Mouse (Mus musculus) left cerebral cortex, postnatal 10 days (tissue): ENCODE measurements at regions not wholly inside any gene's neighbourhood (a gene's known extent, or its start where the extent isn't known, plus 50 kb on each side); places are given as distances from the start of the nearest gene placed in this dataset.
A peak's percentile ranks its signal among the peaks of the same experiment; 100 is the strongest.
"Not testable (repeated sequence)": the region's sequence is repeated elsewhere in the genome, so short reads cannot be mapped to it uniquely, and the experiment has no call there.

Source experiments
- DNase-seq, 2 experiments: peaks; one replicate each; pipeline ENCODE4 v3.0.0; 2021 to 2022; ENCODE audit warnings: low spot score in 2 of 2, mixed read lengths in 1 of 2; ENCODE audit errors: extremely low spot score in 1 of 2
- intact Hi-C: fragments of 180-260 bp; cut with DNase I; formaldehyde crosslinking; loops from one replicate; pipeline ENCODE4 v1.15.1; 2025

- DNase-seq, result no peak
- intact Hi-C loops, result no loop called here
Observed at GRCm38 (mm10) chr2:53542097-53542496, 350.6 kb downstream of the Arl6ip6 start.

- no peak for DNase-seq
- intact Hi-C loops, result no loop called here
Observed at GRCm38 (mm10) chr2:53574007-53574406, 382.5 kb downstream of the Arl6ip6 start.

- intact Hi-C loops, result no loop called here
- DNase-seq, result no peak
Observed at GRCm38 (mm10) chr2:53605829-53606228, 414.3 kb downstream of the Arl6ip6 start.

- intact Hi-C loops, result no loop called here
- no peak for DNase-seq
Observed at GRCm38 (mm10) chr2:53619681-53620080, 428.2 kb downstream of the Arl6ip6 start.

GRCm38 (mm10) chr2:53632816-53633474, 441.4 kb downstream of the Arl6ip6 start:
- intact Hi-C loops, DNase-seq: not testable (repeated sequence)

- DNase-seq, result no peak
- intact Hi-C loops, result no loop called here
Observed at GRCm38 (mm10) chr2:53668599-53669372, 416.6 kb downstream of the Rprm start.

- no peak for DNase-seq
- intact Hi-C loops, result no loop called here
Observed at GRCm38 (mm10) chr2:53680350-53681011, 404.9 kb downstream of the Rprm start.

GRCm38 (mm10) chr2:53682599-53682998, 402.8 kb downstream of the Rprm start:
- DNase-seq, result no peak
- intact Hi-C loops, result no loop called here

GRCm38 (mm10) chr2:53687281-53687680, 398.1 kb downstream of the Rprm start:
- intact Hi-C loops, result no loop called here
- DNase-seq, result no peak

GRCm38 (mm10) chr2:53689223-53689880, 396.0 kb downstream of the Rprm start:
- intact Hi-C loops, result no loop called here
- no peak for DNase-seq

GRCm38 (mm10) chr2:53691580-53692118, 393.7 kb downstream of the Rprm start:
- intact Hi-C loops, result no loop called here
- no peak for DNase-seq

GRCm38 (mm10) chr2:53711213-53711612, 374.1 kb downstream of the Rprm start:
- DNase-seq, result peak; percentile 38 to 80
- intact Hi-C loops, result loop anchor here (5.0 kb wide), 1 partner anchor 371 kb away; no protein-coding TSS in a partner anchor

- intact Hi-C loops, result loop anchor here (5.0 kb wide), 1 partner anchor 369 kb away; no protein-coding TSS in a partner anchor
- DNase-seq, result no peak
Observed at GRCm38 (mm10) chr2:53713106-53713640, 372.2 kb downstream of the Rprm start.

GRCm38 (mm10) chr2:53715017-53715416, 370.3 kb downstream of the Rprm start:
- no peak for DNase-seq
- intact Hi-C loops, result no loop called here

- no peak for DNase-seq
- intact Hi-C loops, result no loop called here
Observed at GRCm38 (mm10) chr2:53723231-53723630, 362.1 kb downstream of the Rprm start.

- intact Hi-C loops, result no loop called here
- peak in 1 of 2 experiments; percentile 31 for DNase-seq
Observed at GRCm38 (mm10) chr2:53728693-53729092, 356.7 kb downstream of the Rprm start.

- no peak for DNase-seq
- intact Hi-C loops, result no loop called here
Observed at GRCm38 (mm10) chr2:53730451-53730850, 354.9 kb downstream of the Rprm start.

- intact Hi-C loops, result no loop called here
Observed at GRCm38 (mm10) chr2:53763486-53763885, 321.9 kb downstream of the Rprm start.

GRCm38 (mm10) chr2:53782035-53782434, 303.3 kb downstream of the Rprm start:
- DNase-seq, intact Hi-C loops: not testable (repeated sequence)

More at GRCm38 (mm10) chr2:53763486-53763885, 321.9 kb downstream of the Rprm start:
- DNase-seq, result no peak
